Mouse (Mus musculus) liver (tissue): ENCODE data around the gene Efna5.

Experiments used
- DNase-seq: peaks from one replicate; pipeline ENCODE4 v3.0.0-alpha.2; 2020; ENCODE audit warnings: mixed read lengths

Efna5 gene

GRCm38 (mm10) chr17:62786602-62786907, 94.6 kb downstream of the Efna5 start:
- no peak for DNase-seq

- no peak for DNase-seq
These were observed 95.1 kb downstream of the Efna5 start for GRCm38 (mm10) chr17:62785781-62786601.

GRCm38 (mm10) chr17:62784274-62785171, 96.6 kb downstream of the Efna5 start:
- no peak for DNase-seq

- DNase-seq, result peak; percentile 78
These were observed 97.4 kb downstream of the Efna5 start for GRCm38 (mm10) chr17:62783524-62784273.

GRCm38 (mm10) chr17:62782826-62783404, 98.2 kb downstream of the Efna5 start:
- no peak for DNase-seq

- DNase-seq, result no peak
These were observed 100.0 kb downstream of the Efna5 start for GRCm38 (mm10) chr17:62781120-62781519.

- DNase-seq, result no peak
These were observed 103.1 kb downstream of the Efna5 start for GRCm38 (mm10) chr17:62777858-62778564.

GRCm38 (mm10) chr17:62776710-62777109, 104.4 kb downstream of the Efna5 start:
- DNase-seq, result no peak

- no peak for DNase-seq
These were observed 105.1 kb downstream of the Efna5 start for GRCm38 (mm10) chr17:62775976-62776375.

- no peak for DNase-seq
These were observed 105.7 kb downstream of the Efna5 start for GRCm38 (mm10) chr17:62775401-62775800.

- no peak for DNase-seq
These were observed 106.4 kb downstream of the Efna5 start for GRCm38 (mm10) chr17:62774749-62775148.

- DNase-seq, result no peak
These were observed 114.4 kb downstream of the Efna5 start for GRCm38 (mm10) chr17:62766705-62767104.

- no peak for DNase-seq
These were observed 116.0 kb downstream of the Efna5 start for GRCm38 (mm10) chr17:62765165-62765564.

GRCm38 (mm10) chr17:62756951-62757350, 124.2 kb downstream of the Efna5 start:
- no peak for DNase-seq

- DNase-seq, result no peak
These were observed 125.5 kb downstream of the Efna5 start for GRCm38 (mm10) chr17:62755635-62756034.

- no peak for DNase-seq
These were observed 126.5 kb downstream of the Efna5 start for GRCm38 (mm10) chr17:62754638-62755037.

- no peak for DNase-seq
These were observed 128.7 kb downstream of the Efna5 start for GRCm38 (mm10) chr17:62752381-62752889.

- DNase-seq, result no peak
These were observed 130.5 kb downstream of the Efna5 start for GRCm38 (mm10) chr17:62750647-62751046.

- DNase-seq, result peak; percentile 80
These were observed 132.1 kb downstream of the Efna5 start for GRCm38 (mm10) chr17:62748803-62749619.

GRCm38 (mm10) chr17:62747381-62747780, 133.7 kb downstream of the Efna5 start:
- DNase-seq, result no peak

GRCm38 (mm10) chr17:62746827-62747226, 134.3 kb downstream of the Efna5 start:
- no peak for DNase-seq
